Mouse (Mus musculus) erythroblast, adult 5-6 weeks (primary cell): ENCODE measurements around the gene Cmtm8. TPM values are rescaled to one million over a fixed set of nuclear protein-coding genes. Genes with fewer than 3 reads are reported as not detected.

Experiments used
- ATAC-seq: replicated peaks from 2 replicates; pipeline ENCODE4 v1.8.0; 2016; ENCODE audit warnings: moderate number of reproducible peaks, mild to moderate bottlenecking, moderate TSS enrichment, inconsistent platforms; ENCODE audit not compliant: poor library complexity, low FRiP score, severe bottlenecking
- total RNA-seq, 2 experiments: library from RNA; stranded (forward) in 1 of 2; stranded (reverse) in 1 of 2; fragments of 150-400 nt in 1 of 2; fragments of 200-764, 138-1000 nt in 1 of 2; gene quantifications; 2 replicates each; pipeline versions ENCODE4 v1.2.3 to v1.2.4; 2015 to 2017; ENCODE audit warnings: low replicate concordance in 2 of 2

The Cmtm8 gene
- total RNA-seq, 2 experiments from 2014 or later: 0.17 TPM; not detected in 1

- ATAC-seq: no peak
Measured at GRCm38 (mm10) chr9:114827242-114827852, 16.6 kb downstream of the Cmtm8 start.

DNA sequence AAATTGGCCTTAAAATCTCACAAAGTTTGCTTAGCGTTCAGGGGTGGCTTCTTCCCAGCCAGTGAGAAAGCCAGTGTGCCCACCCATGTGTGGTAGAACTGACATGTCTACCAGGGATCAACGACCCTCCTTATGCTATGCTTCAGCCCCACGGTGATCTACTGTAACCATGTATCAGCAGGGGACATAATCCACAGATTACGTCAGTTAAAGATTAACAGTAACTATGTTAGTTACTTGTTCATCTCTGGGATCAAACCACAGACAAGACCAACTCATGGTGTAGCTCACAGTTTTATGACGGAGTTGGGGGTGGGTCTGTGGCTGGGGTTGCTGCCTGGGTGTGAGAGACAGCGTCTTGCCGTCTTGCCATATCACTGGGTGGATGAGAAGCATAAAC, 19.8 kb downstream of the Cmtm8 start:
- no peak for ATAC-seq

DNA sequence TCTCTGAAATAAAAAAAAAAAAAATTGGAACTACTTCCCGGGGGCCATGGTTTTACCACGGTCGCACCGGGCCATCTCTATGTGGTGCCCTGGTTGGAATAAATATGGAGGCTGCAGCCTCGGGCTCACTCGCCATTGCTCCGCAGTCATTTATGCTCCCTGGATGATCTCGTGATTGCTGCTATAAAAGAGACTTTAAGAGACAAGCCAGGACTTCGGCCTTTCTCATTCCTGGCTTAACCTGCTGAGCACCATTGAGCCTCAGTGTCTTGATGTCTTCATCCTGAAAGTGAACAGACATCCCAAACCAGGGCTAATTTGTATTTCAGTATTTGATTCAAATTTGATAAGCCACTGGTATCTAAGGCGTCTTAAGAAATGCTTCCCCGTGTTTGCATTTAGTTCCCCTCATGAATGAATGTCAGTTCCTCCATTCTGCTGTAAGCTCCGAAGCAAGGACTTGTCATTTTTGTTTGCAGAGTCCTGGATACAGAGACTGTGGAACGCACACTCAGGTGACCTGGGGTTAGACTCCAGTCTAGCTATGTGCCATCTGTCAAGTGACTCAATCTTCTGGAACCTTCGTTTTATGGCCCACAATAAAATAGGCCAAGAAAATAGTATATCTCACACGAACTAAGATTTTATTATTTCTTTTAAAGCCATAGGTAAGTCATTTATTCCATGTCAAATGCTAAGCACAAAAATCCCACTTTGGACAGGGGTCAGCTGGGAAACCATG, 22.2 kb downstream of the Cmtm8 start:
- no peak for ATAC-seq

- ATAC-seq: no peak
Measured at GRCm38 (mm10) chr9:114818918-114819317, 25.0 kb downstream of the Cmtm8 start.

DNA sequence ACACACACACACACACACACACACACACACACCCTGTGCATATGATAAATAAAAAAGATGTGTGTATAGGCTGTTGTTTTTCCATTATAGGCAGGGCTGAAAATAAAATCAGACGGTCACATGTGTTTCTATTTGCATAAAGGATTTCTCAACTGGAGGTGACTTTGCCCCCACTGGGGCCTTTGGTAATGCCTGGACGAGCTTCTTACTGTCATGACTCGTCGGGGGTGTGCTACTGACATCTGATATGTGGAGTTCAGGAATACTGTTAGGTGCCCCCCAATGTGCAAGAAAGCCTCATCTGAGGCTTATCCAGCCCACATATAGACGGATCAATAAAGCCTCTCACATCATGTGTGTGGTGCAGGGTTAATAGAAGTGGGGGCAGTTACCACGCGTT, 26.9 kb downstream of the Cmtm8 start:
- no peak for ATAC-seq

GRCm38 (mm10) chr9:114816121-114816520, 27.8 kb downstream of the Cmtm8 start:
- ATAC-seq: no peak

DNA sequence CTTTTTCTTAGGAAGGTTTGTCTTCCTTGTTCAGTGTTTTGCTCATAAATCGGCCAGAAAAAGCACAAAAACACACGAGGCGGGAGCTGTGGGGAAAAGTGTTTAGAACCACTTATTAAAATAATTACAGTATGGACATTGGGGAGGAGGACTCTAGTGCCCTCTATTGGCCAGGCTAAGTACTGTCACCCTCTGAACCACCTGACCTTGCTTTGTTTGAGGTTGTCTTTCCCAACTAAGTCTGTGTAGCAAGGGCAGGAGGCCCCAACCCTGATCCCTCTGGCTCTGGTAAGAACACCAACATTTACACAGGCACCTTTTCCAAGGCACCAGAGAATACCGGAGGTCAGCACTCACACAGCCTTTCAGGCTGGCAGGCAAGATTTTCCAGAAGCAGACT, 28.6 kb downstream of the Cmtm8 start:
- ATAC-seq: peak; percentile 77

DNA sequence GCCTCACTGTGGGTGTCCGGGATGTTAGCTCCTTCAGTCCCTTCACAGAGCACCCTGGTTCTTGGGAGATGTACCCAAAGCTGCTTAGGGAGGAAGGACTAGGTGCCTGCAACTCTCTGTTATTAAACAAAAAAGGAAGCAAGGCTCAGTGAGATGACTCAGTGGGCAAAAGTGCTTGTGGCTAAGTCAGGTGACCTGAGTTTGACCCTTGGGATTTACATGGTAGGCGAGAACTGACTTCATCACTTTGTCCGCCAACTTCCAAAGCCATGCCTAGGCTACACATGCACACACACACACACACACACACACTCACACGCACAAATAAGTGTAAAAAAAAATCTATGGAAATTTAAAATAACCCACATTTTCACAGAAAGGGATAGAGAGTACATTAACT, 32.0 kb downstream of the Cmtm8 start:
- no peak for ATAC-seq

- no peak for ATAC-seq
Measured at GRCm38 (mm10) chr9:114810837-114811236, 33.1 kb downstream of the Cmtm8 start.

DNA sequence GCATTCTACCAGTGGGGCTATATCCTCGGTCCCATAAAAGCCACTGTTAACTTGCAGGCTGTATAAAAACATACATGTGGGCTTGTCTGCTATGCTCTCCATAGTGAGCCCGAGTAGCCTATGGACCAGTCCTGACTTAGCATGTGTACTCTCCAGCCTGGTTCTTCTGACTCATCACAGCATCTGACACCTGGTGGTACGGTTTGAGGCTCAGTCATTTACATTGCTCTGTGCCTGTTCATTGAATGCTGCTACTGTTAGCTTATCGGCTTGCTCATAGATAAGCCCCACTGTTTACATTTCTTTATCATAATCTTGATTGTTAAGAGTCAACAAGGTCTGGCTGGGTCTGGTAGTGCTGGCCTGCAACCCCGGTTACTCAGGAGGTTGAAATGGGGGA, 35.3 kb downstream of the Cmtm8 start:
- ATAC-seq: no peak

GRCm38 (mm10) chr9:114807261-114807660, 36.7 kb downstream of the Cmtm8 start:
- no peak for ATAC-seq

DNA sequence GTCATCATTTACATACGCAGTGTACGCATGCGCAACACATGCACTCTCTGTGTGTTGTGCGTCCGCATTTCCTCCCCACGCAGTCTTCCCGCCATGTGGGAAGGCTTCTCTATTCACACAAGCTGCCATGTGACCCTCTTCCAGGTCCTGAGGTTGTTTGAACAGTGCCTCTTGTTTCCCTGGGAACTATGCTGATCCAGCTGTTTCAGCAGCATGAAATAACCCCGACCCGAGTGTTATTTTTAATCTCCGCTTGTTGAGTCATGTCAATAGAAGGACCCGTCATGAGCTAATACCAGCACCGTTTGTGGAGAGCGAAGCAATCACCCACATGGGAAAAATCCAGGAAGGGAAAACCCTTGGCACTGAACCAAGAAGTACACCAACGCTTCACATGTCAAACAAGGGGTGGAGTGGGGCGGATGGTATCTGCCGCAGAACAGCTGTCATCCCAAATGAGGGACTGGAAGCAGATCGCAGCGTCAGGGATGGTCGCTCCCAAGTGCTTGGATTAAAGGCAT, 38.7 kb downstream of the Cmtm8 start:
- no peak for ATAC-seq

DNA sequence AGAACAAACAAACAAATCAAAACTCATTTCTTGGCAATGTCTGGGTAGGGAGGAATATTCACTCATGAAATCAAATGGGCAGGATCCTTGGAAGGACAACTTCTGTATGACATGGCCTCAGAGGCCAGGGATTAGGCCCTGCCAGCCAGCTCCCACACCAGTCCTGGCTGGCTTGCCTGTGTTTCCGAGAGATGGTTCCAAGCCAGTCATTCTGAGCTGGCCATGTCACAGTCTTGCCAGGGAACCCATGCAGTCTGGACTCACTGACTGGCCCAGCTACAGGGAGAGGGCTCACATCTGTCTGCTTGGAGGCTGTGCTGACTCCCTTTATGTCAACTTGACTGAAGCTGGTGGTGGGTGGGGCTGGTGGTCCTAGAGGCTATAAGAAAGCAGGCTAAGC, 41.8 kb downstream of the Cmtm8 start:
- ATAC-seq: no peak

GRCm38 (mm10) chr9:114801301-114801700, 42.7 kb downstream of the Cmtm8 start:
- ATAC-seq: no peak

DNA sequence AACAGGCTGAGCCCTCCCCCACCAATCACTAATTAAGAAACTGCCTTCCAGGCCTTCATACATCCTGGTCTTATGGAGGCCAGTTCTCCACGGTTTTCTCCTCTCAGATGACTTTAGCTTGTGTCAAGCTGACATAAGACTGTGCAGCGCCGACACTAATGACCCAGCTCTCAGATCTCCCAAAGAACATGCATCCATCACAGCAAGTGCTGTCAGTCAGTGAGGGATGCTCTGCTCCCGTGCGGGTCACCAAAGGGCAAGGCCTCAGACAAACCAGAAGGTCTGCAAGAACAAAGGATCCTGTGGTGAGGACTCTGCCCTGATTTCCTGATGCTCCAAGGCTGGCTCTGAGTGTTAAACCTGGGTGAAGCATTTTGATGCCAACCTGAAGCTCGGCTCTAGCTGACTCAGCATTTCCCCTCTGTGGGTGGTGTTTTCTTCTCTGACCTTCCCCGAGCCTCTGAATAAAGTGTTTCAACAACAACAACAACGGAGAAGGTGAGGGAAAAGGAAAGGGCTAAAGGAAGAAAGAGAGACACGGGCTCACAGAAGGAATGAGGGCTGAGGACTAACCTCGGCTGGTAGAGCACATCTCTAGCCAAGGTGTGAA, 44.4 kb downstream of the Cmtm8 start:
- ATAC-seq: no peak

DNA sequence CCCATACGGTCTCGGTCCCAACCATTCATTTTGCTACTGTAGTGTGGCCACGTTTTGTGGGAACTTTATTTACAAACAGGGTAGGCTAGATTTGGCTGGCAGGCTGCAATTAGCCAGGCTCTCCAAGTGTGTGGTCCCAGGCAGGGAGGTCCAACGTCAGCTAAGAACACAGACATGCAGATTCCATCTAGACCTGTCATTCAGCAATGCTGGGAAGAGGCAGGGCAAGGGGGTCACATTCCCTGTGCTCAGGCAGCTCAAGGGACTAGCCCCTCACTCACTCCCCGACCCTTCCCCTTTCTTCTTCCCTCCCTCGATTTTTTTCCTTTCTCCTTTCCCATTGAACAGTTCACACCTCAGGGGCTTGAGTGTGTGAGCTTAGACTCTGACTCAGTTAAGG, 45.1 kb downstream of the Cmtm8 start:
- ATAC-seq: no peak

GRCm38 (mm10) chr9:114797329-114798004, 46.5 kb downstream of the Cmtm8 start:
- ATAC-seq: peak; percentile 77

DNA sequence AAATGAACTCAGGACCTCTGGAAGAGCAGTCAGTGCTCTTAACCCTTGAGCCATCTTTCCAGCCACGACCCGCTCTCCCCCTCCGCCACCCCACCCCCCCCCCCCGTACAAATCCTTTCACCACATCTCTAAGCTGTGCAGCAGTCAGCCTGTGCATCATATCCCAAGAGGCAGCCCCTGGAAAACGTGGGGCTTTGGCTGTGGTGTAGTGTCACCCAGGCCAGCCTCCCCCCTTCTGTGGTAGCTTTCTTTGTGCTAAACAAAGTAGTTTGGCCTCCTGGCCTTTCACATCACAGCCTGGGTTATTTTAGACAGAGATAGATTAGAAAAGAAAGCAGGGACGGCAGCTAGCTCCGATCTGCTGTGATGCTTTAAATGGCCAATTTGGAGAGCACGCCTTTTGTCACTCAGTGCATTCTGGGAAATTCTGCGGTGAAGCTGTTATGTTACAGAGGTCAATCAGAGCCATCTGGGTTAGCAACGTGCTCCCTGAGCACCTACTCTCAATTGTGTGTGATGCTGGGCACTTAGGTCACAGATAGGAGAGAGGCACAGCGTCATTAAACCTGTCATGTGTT, 47.4 kb downstream of the Cmtm8 start:
- ATAC-seq: no peak

GRCm38 (mm10) chr9:114794491-114794890, 49.5 kb downstream of the Cmtm8 start:
- ATAC-seq: no peak

DNA sequence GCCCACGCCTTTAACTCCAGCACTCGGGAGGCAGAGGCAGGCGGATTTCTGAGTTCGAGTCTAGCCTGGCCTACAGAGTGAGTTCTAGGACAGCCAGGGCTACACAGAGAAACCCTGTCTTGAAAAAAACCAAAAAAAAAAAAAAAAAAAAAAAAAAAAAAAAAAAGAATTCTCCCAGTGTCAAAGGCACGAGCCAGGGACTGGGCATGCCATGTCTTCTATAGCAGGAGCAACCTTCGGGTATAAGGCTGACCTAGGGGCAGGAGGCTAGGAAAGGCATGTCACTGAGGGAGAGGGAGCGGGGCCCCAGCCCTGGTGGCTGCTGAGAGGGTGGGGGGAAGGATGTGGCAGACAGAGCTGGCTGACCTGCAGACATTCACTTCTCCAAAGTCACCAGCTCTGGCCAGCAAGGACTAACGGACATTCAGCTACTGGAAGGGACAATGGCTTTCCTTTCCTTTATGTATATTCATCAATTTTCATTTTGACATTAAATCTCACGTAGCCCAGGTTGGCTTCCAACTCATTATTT, 50.1 kb downstream of the Cmtm8 start:
- no peak for ATAC-seq
